Mouse (Mus musculus) adrenal gland, postnatal 10 days (tissue): ENCODE measurements around the gene Gm5475. TPM values are rescaled to one million over a fixed set of nuclear protein-coding genes. Genes with fewer than 3 reads are reported as not detected.

Experiments
- DNase-seq: peaks from one replicate; pipeline ENCODE4 v3.0.0; 2021; ENCODE audit warnings: mixed read lengths
- total RNA-seq, 2 experiments: library from RNA; stranded (reverse); gene quantifications; 2 replicates each; pipeline ENCODE4 v1.2.3; 2021

Gm5475 gene
- total RNA-seq, 2 experiments from 2014 or later, result 0.09 TPM; not detected in 1

DNA sequence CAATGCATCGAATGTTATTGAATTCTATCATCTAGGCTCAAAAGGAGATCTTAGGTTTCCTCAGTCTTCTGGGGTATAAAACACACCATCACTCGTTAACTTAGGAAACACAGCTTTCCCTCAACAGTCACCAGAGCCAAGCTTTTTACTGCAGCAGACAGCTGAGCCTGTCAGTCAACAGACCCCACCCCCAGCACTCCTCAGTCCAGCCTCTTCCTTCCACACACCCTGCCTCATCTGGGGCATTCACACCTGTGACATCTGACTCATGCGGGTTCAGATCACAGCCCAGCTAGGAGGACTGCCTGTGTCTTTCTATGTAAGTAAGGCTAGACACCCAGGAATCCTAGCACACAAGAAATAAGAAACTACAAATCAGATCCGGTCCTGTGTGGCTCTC lies 7.9 kb upstream of the Gm5475 start:
- DNase-seq, result no peak

DNA sequence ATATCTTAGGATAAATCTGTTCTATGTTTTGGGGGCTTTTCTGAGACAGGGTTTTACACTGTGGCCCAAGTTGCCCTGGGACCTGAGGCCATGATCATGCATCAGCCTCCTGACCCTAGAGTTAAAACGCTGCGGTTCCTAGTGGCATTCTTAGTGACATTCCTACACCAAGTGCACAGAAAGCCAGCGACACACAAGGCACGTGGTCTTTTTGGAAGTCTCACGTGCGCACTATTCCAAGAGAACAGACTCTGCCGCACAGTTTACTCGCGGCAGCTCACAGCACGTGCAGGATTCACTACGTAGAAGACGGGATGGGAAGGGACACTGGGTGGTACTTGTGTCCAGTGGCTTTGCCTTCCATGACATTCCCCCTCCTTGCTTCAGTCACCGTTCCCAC lies 7.0 kb upstream of the Gm5475 start:
- DNase-seq, result no peak

DNA sequence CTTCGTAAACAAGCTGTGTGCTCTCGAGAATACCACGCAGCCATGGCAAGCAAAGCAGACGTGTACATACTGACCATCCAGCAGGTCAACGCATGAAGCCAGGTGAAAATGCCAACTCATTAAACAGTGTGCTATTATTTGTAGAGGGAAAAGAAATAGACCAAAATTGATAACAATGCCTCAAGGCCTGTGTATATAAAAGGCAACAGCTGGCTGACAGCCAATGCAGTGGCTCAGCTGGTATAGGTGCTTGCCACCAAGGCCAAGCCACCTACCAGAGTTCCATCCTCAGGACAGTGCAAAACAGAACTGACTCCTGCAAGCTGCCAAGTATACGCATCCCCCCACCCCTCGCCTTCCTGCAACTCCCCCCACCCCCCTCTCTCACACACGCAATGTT lies 6.3 kb upstream of the Gm5475 start:
- DNase-seq, result peak; percentile 50

DNA sequence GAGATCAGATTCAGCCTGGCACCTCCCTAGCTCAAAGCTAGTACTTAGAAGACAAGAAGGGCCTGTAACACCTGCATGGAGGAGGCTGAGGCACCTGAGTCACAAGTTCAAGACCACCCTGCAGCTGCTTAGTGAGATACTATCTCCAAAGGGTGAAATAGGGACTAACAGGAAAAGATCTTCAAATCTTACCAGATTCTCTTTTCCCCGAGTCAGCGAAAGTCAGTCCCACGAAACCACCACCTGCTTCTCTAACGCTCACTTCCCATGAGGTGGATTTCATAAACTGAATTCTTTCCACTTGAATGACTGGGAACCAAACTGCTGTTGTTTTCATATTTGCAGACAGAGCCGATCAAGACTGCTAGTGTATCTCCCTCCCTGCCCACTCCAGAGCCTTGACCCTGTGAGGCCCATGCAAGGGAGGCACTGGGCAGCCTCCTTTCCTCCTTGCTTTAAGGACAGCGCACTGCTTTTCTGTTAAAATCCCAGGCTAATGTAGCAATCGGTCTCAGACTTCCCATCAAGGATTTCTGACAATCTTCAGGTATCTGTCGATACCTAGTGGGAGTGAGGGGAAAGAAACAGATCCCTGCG lies 4.0 kb upstream of the Gm5475 start:
- no peak for DNase-seq

DNA sequence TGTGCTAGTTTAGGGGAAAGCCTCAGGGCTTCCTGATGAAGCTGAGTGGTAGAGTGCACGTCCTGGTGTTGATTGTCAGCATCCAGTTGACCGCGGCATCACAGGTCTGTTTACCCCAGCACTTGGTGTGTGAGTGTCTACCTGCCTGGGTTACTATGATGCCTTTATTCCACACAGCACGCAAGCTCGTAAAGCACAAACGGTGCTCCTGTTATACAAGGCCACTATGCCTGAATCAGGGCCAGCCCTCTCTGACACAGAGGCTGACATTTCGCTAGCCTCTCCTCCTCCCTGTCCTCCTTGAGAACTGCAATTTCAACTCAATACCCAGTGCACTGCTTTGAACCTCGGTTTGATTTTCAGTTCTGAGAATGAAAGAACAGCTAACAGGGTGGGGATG lies 2.6 kb upstream of the Gm5475 start:
- DNase-seq, result peak; percentile 74

DNA sequence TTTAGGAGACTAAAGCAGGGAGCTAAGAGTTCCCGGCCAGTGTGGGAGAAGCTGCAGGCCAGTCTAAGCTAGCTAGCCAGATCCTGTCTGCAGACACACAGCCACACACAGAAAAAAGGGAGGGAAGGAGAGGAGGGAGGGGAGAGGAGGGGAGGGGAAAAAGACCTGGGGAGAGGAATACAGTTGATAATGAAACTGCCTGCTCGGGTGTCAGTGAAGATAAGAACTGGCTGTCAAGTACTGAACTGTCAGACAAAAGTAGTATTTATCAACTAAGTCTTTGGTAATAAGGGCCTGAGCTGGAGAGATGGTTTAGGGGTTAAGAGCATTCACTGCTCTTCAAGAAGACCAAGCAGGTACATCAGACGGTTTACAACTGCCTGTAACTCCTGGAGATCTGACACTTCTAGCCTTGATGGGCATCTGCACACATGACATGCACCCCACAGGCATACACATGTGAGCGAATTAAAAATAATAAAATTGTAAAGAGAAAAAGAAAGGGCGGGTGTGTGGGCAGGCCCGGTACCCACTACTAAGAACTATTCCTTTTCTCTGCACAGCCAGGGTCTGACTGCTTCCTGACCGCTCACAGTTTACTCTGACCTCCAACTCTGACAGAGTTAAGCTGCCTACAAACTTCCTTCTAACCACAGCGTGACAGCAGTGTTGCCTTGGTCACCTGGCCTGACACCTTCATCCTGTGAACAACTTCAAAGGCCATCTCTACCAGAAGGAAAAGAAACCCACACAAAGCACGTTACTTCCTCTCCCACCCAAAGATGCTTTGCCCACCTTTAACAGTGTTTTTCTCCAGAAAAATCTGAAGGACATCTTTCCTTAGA lies 1.8 kb upstream of the Gm5475 start:
- no peak for DNase-seq

DNA sequence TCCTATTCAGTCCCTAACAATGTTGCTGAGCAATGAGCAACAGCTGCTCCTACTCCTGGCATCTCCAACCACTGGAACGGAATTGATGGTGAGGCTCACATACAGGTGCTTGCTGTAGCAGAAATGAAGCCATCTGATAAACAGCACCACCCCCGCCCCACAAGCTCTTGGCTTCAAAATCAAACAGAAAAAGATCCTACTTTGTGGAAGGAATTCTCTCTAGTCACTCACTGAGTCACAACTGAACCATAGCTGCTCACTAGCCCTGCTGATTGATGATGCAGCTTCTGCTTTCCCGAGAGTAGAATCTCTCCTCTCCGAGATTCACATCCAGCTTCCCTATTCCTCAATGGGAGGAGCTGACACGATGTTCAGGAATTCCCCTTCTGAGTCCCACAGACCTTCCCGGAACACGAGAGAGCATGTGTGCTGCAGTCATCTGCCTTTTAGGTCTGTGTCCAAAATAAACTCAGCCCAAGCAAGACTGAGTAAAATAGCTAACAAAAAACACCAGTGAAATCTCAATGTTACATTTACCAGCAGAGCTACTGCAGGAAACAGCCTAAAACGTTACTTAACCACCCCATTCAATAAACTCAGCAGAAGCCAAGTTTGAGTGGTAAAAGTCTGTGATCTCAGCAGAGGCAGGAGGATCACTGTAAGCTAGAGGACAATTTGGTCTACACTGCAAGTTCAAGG lies 739 bp upstream of the Gm5475 start:
- no peak for DNase-seq

DNA sequence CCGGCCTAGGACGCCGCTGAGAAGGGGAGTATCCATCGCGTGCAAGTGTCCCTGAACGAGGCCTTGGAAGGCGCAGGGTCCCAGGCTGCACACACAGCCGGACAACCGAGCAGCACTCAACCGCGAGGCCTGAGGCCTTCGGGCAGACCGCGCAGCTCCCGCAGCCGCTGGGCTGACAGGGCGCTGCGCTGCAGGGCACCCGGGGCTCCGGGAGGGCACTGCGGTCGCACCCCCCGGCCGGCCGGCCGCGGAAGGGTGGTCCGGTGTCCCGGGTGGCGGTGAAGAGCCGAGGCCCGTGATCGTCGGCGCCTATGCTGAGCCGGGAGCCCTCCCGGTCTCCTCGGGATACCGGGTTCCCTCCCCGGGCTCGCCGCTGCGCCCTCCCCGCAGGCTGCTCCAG lies 529 bp downstream of the Gm5475 start:
- DNase-seq, result peak; percentile 65

DNA sequence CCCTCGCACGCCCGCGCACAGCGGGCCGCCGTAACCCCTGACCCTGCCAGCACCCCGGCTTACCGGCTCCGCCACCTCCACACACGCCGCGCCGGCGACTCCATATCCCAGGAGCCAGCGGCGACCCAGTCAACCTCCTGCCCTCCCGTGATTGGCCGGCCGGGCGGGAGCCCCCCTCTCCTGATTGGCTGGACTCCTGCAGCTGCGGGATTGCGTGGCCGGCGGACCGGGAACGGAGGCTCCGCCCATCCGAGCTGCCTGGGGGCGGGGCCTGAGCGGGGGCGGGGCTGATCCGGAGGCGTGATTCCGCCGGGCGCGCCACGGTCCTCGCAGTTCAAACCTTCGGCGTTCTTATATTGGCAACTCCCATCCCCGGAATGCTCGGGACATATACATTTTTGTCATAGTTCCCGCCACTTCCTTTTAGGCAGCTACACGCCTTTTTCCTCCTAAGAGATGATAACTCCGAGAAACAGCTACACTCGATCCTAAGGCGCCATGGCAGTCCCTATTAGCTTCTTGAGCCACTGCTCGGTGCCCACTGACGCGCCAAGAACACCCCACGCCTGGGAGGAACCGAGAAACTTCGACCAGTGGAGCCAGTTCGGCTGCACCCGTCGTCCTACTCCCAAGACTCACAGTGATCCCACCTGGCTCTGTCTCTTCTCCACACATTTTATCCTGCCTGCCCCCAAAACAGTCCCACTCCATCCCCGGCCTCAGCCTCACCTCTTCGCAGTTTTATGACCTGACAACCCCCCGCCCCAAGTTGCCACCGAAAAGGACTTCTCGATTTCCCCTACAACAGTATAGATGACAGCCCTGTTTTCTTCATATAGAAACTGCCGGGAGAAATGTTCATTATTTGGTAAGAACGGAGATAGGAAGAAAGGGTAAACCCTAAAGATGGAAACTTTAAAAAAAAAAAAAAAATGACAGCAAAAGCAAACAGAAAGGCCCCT lies 1.2 kb downstream of the Gm5475 start:
- DNase-seq, result peak; percentile 99

DNA sequence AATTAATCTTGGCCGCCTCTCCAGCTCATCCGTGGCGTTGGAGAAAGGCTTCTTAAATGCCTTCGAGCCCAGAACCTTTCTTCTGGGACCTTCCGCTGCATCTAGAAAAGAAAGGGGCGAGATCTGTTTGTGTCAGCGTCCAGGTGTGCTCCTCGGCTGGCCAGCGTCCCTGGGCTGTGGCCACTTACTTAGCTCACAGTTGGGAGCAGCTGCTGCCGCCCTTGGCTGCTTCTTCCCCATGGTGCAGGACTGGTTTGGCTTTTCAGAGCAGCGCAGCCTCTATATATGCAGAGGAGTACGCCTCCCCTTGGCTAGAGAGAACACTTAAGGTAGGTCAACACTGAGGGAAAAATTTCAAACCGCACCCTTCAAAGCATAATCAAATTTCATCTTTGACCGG lies 2.0 kb downstream of the Gm5475 start:
- DNase-seq, result no peak

DNA sequence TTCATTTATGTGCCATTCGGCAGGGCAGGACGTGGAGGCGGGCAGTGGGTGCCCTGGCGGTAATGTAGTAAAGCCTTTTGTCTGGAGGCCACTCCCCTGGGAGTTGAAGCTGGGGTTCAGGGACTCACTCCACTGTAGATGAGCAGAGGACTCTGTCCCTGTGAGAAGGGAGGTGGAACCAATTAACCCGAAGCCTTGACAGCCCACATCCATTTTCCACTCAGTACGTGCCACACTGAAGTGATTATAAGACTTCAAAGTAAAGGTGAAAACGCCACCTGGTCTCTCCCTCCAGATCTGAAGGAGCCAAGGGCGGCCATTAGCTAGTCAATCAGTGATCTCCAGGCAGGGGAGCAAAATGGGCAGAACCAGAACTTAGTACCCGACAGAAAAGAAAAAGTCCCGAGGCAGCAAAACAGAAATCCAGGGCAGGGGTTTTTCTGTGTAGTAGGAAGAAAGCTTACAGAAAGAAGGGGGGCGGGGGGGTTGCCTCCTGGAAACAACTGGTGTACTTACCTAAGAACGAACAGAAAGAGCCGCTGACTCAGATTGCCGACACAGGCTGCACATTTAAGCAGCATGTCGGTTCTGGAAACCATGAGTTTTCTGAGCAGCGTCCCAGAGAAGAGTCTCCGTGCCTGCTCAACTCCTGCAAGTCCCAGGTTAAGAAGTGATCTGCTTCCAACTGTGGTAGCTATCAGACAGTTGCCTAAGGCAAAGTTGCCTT lies 2.6 kb downstream of the Gm5475 start, which contains the start of gene Slc11a2:
Slc11a2 (minus strand) TSS at position 677 of the 727 bp plus-strand sequence.
- no peak for DNase-seq

DNA sequence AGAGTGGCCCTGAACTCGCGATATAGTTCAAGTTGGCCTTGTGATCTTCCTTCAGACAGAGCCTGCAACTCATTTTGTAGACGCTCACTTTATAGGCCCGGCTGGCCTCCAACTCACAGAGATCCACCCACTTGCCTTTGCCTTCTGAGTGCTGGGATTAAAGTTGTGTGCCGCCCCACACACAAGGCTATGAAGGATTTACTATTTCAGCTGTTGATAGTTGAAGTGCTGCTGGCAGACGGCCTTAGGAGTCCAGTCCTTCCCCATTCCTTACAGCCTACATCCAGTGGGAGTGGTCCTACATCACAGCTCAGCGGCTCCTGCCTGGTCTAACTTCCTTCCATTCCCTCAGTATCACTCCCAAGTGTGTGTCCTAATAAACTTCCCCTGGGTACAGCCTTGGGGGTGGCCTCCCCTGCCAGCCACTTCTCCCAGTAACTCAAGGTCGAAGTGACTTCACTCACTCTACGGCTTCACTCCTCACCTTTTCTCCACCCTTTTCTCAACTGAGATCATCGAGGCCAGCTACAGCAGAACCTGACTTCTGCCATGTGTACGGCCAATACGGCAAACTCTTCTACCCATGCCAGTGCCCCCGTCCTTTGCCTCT lies 6.5 kb downstream of the Gm5475 start:
- peak; percentile 63 for DNase-seq

DNA sequence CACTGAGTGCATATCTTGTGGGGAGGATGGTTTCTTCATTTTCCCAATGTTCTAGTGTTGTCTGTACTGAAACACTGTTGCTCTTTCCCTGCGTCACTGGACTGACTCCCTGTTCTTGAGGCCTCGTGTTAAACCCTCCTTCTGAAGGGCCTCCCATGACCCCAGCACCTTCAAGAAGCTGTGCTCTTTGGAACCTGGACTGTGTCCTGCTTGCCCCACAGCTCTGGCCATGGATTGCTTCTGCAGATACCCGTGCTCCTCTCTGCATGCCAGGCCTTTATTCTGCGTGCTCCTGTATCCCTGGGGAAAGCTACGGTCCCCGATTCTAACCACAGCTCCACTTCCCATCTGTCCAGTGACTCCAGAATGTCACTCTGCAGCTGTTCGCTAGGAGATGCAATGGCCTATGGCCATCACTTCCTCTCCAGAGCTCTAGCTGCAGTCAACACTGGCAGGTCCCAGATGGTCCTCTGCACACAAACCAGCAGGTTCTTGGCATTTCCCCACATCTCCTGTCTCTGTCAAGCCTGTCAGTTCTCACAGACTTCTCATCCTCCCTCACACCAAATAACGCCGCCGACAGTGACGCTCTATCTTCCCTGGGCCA lies 8.1 kb downstream of the Gm5475 start:
- DNase-seq, result no peak

DNA sequence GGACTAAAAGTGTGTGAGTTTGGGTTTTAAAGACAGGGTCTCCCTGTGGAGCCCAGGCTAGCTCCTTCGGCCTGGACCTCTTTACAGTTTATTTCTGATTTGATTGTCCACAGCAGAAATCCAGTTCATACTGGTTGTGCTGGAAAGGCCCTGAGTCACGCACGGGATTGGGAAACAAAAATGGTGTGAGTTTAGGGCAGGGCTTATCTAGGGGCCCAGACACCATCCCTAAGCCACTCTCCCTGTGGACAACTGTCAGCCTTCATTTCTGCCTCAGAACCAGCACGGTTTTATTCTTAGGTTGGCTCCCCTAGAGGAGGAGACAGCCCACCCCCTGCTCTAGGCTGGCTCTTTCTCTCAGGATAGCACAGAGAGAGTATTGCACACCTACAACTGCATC lies 11.3 kb downstream of the Gm5475 start:
- no peak for DNase-seq

DNA sequence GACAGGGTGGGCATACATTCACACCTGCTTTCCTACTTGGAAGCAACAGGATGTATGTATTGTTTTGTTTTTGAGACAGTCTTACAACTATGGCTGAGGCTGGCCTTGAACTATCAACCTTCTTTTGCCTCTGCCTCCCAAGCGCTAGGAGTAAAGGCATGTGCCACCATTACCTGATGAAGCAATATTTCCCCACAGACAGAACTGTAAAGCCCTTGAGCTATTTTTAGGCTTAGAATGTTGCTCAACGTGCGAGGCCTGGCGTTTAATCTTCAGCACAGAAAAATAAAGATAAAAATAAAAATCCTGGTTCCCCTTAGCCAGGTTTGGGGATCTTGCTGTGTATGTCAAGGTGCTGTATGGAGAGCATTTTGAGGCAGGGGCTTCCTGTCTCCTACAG lies 14.2 kb downstream of the Gm5475 start:
- peak; percentile 49 for DNase-seq

DNA sequence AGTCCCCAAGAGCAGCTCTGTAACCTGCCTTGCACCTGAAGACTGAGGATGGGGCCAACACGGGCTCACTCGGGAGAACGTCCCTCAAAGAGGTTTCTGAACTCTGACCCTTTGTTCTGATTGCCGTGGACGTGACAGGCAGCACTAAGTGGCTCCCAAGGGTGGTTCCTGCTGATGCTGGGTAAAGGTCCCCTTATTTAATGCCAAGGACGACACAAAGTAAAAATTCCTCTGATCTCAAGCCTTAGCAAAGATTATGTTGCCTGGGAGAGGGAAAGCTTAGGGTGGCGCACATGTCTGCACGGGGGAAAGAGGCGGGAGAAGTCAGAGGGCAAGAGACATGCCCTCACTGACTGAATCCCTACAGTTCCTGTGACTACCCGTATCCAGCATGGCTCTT lies 14.6 kb downstream of the Gm5475 start:
- peak; percentile 68 for DNase-seq

DNA sequence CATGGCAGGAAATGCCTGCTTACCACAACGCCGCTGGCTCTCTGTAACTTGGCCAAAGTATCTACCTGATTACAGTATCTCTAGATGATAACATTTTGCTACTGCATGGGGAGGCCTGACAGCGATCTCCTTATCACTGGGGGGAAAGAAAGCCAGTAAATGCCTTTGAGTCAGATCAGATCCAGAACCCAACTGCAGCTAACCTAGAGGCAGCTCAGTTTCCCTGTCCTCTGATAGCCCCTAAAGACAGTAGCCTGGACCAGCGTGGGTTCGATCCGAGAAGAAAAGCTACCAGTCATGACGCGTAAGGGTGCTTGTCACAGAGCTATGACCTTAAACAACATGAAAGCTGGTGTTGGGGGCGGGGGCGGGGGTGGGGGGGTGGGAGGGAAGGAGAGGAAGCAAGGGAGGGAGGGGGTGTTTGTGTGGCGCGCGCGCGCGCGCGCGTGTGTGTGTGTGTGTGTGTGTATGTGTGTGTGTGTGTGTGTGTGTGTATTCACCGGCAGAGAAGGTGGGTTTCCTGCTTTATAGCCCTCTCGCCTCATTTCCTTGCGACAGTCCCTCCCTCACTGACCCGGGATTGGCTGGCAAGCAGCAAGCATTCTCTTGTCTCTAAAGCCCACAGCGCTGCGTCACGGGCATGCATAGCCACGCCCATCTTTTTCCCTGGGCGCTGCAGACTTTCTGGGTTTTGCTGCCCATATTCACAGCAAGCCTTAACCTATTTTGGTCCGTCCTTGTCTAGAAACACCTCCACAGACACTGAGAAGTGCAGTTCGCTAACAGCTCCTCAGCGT lies 21.4 kb downstream of the Gm5475 start:
- peak; percentile 91 for DNase-seq

DNA sequence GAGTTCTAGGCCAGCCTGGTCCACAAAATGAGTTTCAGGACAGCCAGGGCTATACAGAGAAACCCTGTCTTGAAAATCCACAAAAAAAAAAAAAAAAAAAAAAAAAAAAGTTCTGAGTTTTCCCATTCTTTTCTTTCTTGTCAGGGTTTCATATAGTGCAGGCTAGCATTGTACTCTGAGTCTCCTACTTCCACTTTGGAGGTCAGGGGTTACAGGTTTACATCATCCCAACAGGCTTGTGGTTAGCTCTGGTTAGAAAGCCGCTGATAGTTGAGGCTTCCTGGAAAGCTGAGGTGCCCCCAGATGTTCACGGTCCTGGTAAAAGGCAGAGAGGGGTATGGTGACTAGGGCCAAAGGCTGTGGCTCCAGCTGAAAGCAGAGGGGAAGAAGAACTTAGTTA lies 24.9 kb downstream of the Gm5475 start:
- no peak for DNase-seq

DNA sequence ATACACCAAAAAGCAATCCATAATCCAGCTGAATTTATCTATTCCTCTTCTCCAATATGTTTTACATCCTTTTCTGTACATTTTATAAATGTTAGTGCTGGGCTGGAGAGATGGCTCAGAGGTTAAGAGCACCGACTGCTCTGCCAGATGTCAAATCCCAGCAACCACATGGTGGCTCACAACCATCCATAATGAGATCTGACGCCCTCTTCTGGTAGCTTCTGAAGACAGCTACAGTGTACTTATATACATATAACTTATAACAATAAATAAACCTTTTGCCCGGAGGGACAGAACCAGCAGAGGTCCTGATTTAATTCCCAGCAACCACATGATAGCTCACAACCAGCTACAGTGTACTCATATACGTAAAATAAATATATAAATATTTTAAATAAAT lies 26.6 kb downstream of the Gm5475 start:
- DNase-seq, result no peak

DNA sequence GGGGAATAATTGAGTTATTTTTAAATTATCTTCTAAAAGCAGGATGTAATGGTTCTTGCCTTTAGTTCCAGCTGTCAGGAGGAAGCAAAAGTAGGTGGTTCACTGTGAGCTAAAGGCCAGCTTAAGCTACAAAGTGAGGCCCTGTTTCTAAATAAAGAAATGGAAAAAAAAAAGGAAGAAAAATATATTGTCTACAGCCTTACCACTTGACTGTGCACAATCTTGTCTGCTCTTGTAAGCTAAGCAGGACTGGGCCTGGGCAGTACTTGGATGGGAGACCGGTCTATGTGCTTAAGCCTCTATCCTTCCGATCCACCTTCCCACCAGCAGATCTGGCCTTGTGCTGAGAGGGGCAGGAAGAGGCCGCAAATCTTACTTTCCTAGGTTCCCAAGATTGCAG lies 27.5 kb downstream of the Gm5475 start:
- DNase-seq, result no peak
